Mouse (Mus musculus) neural tube, embryonic 11.5 days (tissue): ENCODE results near the gene Ifna2. TPM values are rescaled to one million over a fixed set of nuclear protein-coding genes. Genes with fewer than 3 reads are reported as not detected.

Experiments used
- ATAC-seq: fragments of 200-750 bp; cut with Nextera tagmentation; 2 replicates; pipeline ENCODE4 v1.8.0; 2017; ENCODE audit warnings: moderate number of reproducible peaks, mild to moderate bottlenecking, moderate TSS enrichment, moderate library complexity; ENCODE audit not compliant: insufficient read depth, low FRiP score, low TSS enrichment
- DNase-seq: peaks from one replicate; pipeline ENCODE4 v3.0.0-alpha.2; 2015; ENCODE audit warnings: low spot score
- H3K27ac ChIP-seq: fragments of 300-500 bp; sonication (generic); 2 replicates; pipeline ENCODE4 v1.5.1; 2014; ENCODE audit warnings: low read depth, mild to moderate bottlenecking, low read length
- H3K27me3 ChIP-seq: fragments of 300-500 bp; sonication (generic); 2 replicates; pipeline ENCODE4 v1.6.1; 2014; ENCODE audit warnings: mild to moderate bottlenecking, low read length, mixed read lengths; ENCODE audit not compliant: control insufficient read depth, insufficient read depth
- H3K36me3 ChIP-seq: fragments of 300-500 bp; sonication (generic); 2 replicates; pipeline ENCODE4 v1.6.1; 2014; ENCODE audit warnings: mild to moderate bottlenecking, low read length, moderate library complexity, mixed read lengths; ENCODE audit not compliant: control insufficient read depth, insufficient read depth
- H3K4me1 ChIP-seq: fragments of 300-500 bp; sonication (generic); 2 replicates; pipeline ENCODE4 v1.6.1; 2014; ENCODE audit warnings: low read length, mixed read lengths; ENCODE audit not compliant: control insufficient read depth, insufficient read depth
- H3K4me2 ChIP-seq: fragments of 300-500 bp; sonication (generic); 2 replicates; pipeline ENCODE4 v1.6.1; 2014; ENCODE audit warnings: low read depth, mild to moderate bottlenecking, moderate library complexity
- H3K4me3 ChIP-seq: fragments of 300-500 bp; sonication (generic); 2 replicates; pipeline ENCODE4 v1.5.1; 2014; ENCODE audit warnings: low read depth, low read length
- H3K9ac ChIP-seq: fragments of 300-500 bp; sonication (generic); 2 replicates; pipeline ENCODE4 v1.6.1; 2014; ENCODE audit warnings: mild to moderate bottlenecking, low read length
- H3K9me3 ChIP-seq: fragments of 300-500 bp; sonication (generic); 2 replicates; pipeline ENCODE4 v1.6.1; 2016; ENCODE audit warnings: low read length; ENCODE audit not compliant: control insufficient read depth
- WGBS: fragments of 180-500 bp; shearing (Covaris S2); extraction: QIAGEN DNeasy Blood & Tissue Kit; methylation state at CpG from one replicate; pipeline ENCODE4 v1.1.7; 2014; 5-methylcytosine and 5-hydroxymethylcytosine counted together
- polyA plus RNA-seq: library from polyadenylated mRNA; unstranded; fragments of >200 nt; fragmentation: Nextera tagmentation; extraction: Ambion mirVana; gene quantifications from 2 replicates; pipeline ENCODE4 v1.2.1, GENCODE M21; 2014

The Ifna2 gene
- polyA plus RNA-seq, 1 experiment from 2014 or later, result not detected

GRCm38 (mm10) chr4:88640704-88641076 is 43.0 kb downstream of the Ifna2 start:
- H3K4me3 ChIP-seq, result no peak overlapping the region
- H3K4me2 ChIP-seq, result no peak overlapping the region
- H3K27me3 ChIP-seq, result no peaks in the 10 kb centered on the region
- WGBS, result 69% methylated on average over 8 of the region's 8 CpGs
- no peak for ATAC-seq
- no peak for DNase-seq
- H3K9ac ChIP-seq, result no peak overlapping the region
- no peak overlapping the region for H3K27ac ChIP-seq
- no peaks in the 10 kb centered on the region for H3K9me3 ChIP-seq
- no peaks in the 10 kb centered on the region for H3K36me3 ChIP-seq
- no peaks in the 10 kb centered on the region for H3K4me1 ChIP-seq

- no peak for DNase-seq
- Histone ChIP-seq H3K9ac (no peak within 1 kb of the TSS), H3K9me3 (no peaks in the 10 kb centered on the region), H3K27ac (no peak within 1 kb of the TSS), H3K4me2 (no peak within 1 kb of the TSS), H3K4me1 (no peaks in the 10 kb centered on the region), H3K4me3 (no peak within 1 kb of the TSS), H3K36me3 (no peaks in the 10 kb centered on the region), H3K27me3 (no peaks in the 10 kb centered on the region)
- WGBS, result 90% methylated on average over 4 of the region's 4 CpGs
- no peak for ATAC-seq
Observed at GRCm38 (mm10) chr4:88634311-88634710, 49.4 kb downstream of the Ifna2 start, which contains the start of gene C87499. Gene C87499, minus strand, starts transcription at chr4:88634411.

Other genes with a start within 250 kb of the Ifna2 start
- 2.5 and 3.2 TPM in 2 replicates for gene Hacd4, start 245.0 kb downstream of the Ifna2 start, polyA plus RNA-seq
- not detected in 2 replicates for gene Ifnb1, start 161.1 kb downstream of the Ifna2 start, polyA plus RNA-seq
- gene Ifna15, start 125.7 kb downstream of the Ifna2 start, polyA plus RNA-seq, result not detected in 2 replicates
- not detected in 2 replicates for gene Ifna14, start 112.1 kb downstream of the Ifna2 start, polyA plus RNA-seq
- not detected in 2 replicates for gene Ifna9, start 91.5 kb downstream of the Ifna2 start, polyA plus RNA-seq
- not detected in 2 replicates for gene Ifna12, start 80.5 kb downstream of the Ifna2 start, polyA plus RNA-seq
- not detected in 2 replicates for gene C87499, start 49.5 kb downstream of the Ifna2 start, polyA plus RNA-seq
- gene Ifna13, start 39.5 kb downstream of the Ifna2 start, polyA plus RNA-seq, result not detected in 2 replicates
- not detected in 2 replicates for gene Ifna16, start 7.0 kb downstream of the Ifna2 start, polyA plus RNA-seq
- gene Ifnab, start 7.4 kb upstream of the Ifna2 start, polyA plus RNA-seq, result not detected in 2 replicates
- gene Gm26566, start 37.9 kb upstream of the Ifna2 start, polyA plus RNA-seq, result 1.9 and 2.1 TPM in 2 replicates
- gene Klhl9, start 38.6 kb upstream of the Ifna2 start, polyA plus RNA-seq, result 151 and 152 TPM in 2 replicates
- gene Gm13271, start 71.0 kb upstream of the Ifna2 start, polyA plus RNA-seq, result 0.53 TPM in 1 of 2 replicates, not detected in the other
- not detected in 2 replicates for gene Gm13283, start 76.2 kb upstream of the Ifna2 start, polyA plus RNA-seq
- 0.31 and 0.46 TPM in 2 replicates for gene Gm13290, start 89.9 kb upstream of the Ifna2 start, polyA plus RNA-seq
- not detected in 2 replicates for gene Gm13289, start 93.0 kb upstream of the Ifna2 start, polyA plus RNA-seq
- not detected in 2 replicates for gene Gm13272, start 95.9 kb upstream of the Ifna2 start, polyA plus RNA-seq
- not detected in 2 replicates for gene Ifnz, start 98.2 kb upstream of the Ifna2 start, polyA plus RNA-seq
- not detected in 2 replicates for gene Gm13276, start 101.8 kb upstream of the Ifna2 start, polyA plus RNA-seq
- gene Gm13277, start 104.7 kb upstream of the Ifna2 start, polyA plus RNA-seq, result not detected in 2 replicates
- not detected in 2 replicates for gene Gm13278, start 107.6 kb upstream of the Ifna2 start, polyA plus RNA-seq
- gene Gm13275, start 110.6 kb upstream of the Ifna2 start, polyA plus RNA-seq, result not detected in 2 replicates
- not detected in 2 replicates for gene Gm13279, start 113.5 kb upstream of the Ifna2 start, polyA plus RNA-seq
- gene Gm13285, start 115.8 kb upstream of the Ifna2 start, polyA plus RNA-seq, result 0.19 TPM in 1 of 2 replicates, not detected in the other
- not detected in 2 replicates for gene Gm13287, start 119.3 kb upstream of the Ifna2 start, polyA plus RNA-seq
- not detected in 2 replicates for gene Gm13288, start 121.6 kb upstream of the Ifna2 start, polyA plus RNA-seq
- gene Ifna7, start 132.3 kb upstream of the Ifna2 start, polyA plus RNA-seq, result not detected in 2 replicates
- gene Ifna11, start 136.0 kb upstream of the Ifna2 start, polyA plus RNA-seq, result not detected in 2 replicates
- gene Ifna6, start 143.5 kb upstream of the Ifna2 start, polyA plus RNA-seq, result not detected in 2 replicates
- gene Ifna5, start 151.6 kb upstream of the Ifna2 start, polyA plus RNA-seq, result not detected in 2 replicates
- gene Ifna4, start 157.9 kb upstream of the Ifna2 start, polyA plus RNA-seq, result not detected in 2 replicates
- gene Ifna1, start 166.2 kb upstream of the Ifna2 start, polyA plus RNA-seq, result not detected in 2 replicates
- not detected in 2 replicates for gene Ifne, start 196.3 kb upstream of the Ifna2 start, polyA plus RNA-seq